Mouse (Mus musculus): ENCODE data around the gene Fam166b.

Gene Fam166b

DNA sequence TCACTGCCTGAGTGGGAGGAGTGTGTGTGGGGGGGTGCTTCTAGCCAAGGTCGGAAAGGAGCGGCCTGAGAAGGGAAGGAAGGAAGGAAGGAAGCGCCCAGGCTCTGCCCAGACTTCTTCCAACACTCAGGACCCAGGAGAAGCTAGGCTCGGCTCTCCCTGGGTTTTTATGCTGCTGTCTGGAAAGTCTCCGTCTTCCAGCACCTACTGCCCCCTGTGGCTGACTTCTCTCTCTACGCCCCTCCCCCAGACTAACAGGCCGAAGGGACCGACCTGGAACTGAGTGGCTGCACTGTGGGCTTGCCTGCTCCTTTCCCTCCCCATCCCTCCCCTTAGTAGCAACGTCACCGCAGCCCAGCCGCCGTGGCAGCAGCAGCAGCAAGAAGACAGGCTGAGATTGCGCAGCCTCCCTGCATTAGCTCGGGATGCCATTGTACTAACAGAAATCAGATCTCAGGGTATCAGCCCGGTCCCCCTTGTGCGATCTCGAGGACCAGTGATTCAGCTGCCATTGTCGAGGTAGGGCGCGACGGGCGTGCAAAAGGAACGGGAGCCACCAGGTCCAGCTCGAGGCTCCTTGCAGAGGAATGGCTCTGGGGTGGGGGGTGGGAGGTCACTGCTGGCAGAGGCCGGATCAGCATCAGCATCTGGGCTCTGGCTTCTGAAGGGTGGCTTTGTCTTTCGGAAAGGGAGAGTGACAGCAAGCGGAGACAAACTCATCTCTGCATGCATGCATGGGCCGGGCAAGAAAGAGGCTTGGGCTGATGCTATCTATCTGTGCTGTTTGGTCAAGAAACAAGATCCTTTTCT lies 22.6 kb downstream of the Fam166b start:
- peak in 1 of 2 experiments; percentile 65 for DNase-seq (ENCODE audit: low spot score in 2 of 2)

DNA sequence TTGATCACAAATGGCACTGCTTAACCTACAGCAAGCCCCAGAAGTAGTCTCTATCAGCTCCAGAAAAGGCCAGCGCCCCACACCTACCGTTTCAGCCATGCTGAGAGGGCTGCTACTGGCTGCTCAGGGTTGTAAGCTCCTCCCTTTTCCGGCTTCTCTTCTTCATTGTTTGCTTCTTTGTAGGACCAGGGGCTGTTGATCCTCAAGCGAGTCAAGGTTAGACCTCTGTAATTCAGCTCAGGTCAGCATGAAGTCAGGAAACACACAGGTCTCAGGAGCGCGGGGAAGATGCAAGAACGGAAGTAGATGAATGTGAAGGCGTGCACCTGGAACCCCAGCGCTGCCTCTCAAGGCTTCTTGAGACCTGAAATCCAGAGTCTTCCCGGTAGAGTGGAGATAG lies 24.2 kb downstream of the Fam166b start:
- no peak for DNase-seq (ENCODE audit: low spot score in 2 of 2)

DNA sequence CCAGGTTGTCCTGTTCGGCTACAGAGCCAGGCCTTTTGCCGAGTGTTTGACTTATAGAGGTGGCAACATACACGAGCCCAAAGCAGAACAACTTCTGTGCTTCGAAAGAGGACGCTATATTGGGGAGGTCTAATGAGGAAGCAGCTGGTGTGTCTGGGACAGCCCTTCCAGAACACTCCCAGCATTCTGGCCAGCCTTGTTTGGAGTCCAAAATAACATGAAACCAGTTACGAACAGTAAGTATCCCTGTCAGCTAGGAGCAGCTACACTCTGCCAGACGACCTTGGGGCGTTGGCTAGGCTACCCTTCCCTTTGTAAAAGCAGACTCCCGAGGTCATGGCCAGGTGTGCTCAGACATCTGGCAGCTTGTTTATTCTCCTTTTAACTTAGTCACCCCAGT lies 26.7 kb downstream of the Fam166b start:
- no peak for DNase-seq (ENCODE audit: low spot score in 2 of 2)

DNA sequence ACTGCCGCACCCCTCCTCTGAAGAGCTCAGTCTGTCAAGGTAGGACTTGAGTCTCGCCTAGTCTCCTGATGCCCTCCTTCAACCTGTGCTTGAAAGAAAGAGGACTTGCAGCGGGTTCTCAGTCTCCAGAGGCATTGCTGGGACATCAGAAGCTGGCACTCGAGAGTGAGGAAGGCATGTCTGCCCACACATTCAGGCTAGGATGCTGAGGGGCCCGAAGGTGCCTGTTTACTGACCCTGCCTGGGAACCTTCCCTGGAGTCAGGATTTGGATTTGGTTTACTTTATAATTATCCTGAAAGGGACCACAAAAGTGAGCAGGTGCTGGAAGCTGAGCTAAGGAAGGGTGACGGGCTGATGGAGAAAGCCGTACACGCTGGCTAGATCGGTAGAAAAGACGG lies 27.4 kb downstream of the Fam166b start:
- DNase-seq (ENCODE audit: low spot score in 2 of 2): no peak

DNA sequence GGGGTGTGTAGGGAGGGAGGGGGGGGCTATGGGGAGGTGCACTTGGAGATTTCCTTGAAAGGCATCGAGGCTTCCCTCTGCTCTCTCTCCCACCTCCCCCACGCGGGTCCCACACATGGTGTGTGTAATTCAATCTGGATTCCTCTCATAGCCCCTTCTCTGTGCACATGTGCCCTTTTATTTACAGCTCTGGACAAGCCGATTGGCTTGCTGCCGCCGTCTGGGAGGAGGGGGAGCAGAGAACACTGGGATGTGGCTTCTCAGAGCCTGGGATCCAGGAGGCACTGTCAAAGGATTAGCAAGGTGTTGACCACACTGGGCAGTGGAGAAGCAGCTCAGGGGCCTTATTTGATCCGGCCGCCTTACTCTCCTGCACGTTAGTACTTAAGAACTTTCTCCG lies 28.0 kb downstream of the Fam166b start:
- DNase-seq (ENCODE audit: low spot score in 2 of 2): no peak

DNA sequence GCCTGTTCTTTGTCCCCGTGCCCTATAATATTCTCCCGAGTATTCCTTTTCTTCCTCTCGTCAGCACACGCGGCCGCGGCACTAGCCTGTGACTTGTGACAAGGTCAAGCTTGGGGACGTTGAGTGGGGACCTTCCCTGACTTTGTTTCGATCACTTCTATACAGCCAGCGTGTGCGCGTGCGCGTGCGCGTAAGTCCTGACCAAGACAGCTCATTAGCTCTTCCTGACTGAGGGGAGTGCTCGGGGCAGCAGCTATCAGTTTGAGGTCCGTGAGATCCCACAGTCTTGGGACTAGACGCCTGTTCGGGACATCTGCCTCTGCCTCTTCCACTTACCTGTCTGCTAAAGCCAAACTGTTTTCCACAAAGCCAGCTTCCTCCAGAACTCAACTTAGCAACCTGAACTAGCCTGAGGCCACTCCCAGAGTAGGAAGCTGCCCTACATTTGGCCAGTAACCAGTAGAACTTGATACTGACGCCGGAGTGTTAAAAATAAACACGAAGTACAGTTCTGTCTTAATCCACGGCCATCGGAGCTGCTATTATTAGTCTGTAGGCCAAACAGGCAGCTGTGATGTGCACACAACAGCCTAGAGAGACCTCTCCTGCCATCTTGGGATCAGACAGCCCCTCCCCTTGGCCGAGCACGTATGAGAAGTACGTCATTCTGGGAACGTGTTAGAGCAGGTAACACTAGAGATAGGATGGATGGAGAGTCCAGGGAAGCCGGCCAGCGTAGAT lies 29.4 kb downstream of the Fam166b start:
- DNase-seq (ENCODE audit: low spot score in 2 of 2): no peak

DNA sequence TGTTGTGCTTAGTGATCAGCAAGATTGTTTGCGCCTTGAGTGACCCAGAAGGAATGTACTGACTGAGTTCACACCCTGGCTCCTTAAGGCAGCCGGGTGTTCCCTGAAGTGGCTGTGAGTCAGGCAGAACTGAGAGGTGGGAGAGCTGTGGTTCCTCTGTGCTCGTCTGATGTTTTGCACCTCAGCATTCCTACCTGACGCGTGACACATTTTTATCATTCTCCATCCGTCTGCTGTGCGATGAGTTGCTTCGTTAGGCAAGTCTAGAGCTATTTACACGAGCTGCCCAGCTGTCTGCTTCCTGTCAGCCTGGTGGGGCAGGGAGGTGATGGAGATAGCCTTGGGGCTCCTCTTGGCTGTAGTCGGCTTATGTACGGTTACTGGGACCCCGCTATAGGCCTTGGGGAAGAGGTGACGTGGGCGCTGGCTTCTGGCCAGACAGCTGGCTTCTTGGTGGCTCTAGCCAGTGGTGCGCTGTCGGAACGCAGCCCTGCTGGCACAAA lies 30.1 kb downstream of the Fam166b start:
- peak in 1 of 2 experiments; percentile 53 for DNase-seq (ENCODE audit: low spot score in 2 of 2)

DNA sequence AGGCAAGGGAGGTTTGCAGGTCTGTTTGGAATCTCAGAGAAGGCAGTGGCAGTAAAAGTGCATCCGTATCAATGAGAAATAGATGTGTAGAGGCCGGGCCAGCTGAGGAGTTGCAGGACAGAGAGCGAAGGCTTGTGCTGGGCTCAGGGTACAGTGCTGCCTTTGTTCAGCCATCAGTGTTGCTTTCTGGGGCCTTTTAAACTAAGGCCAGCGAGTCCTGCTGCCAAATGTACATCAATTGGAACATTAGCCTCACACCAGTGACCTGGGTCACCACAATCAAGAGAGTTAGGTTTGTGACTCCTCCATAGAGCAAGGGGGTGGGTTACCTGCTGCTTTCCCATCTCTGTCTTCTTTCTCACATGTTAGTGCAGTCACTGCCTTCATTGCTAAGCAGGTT lies 30.9 kb downstream of the Fam166b start:
- DNase-seq (ENCODE audit: low spot score in 2 of 2): no peak

DNA sequence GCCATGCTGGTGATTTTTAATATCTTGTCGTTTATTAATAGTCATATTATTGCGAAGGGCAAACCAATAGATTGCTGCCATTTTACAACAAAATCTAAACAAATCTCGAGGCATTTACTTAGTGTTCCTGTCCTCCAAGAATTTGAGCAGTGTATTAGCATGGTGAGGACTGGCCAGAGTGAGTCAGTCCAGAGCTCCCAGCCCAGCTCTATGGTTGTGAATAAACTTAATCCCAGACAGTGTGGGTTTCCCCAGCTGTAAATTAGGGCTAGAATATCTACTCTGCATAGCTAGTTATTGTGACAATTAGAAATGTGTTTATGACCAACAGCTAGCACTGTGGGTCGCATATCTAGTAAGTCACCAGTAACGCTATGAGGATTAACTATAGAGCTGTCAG lies 32.6 kb downstream of the Fam166b start:
- DNase-seq (ENCODE audit: low spot score in 2 of 2): no peak

DNA sequence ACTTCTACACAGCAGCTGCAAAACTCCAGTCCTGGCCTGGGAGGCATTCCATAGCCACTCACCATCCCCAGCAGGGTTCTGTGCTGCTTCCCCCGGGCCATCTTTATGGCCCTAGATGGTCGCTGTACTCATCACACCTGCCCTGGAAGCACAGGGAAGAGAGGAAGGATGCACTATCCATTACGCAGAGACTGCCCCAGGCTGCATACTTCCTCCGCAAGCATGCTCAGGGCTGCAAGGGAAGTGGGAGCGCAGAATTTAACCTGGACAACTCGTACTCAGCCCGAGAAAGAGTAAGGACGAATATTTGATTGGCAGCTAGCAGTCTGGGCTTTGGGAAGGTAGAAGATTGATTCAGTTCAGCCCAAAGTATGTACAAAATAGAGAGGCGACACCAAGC lies 33.1 kb downstream of the Fam166b start:
- no peak for DNase-seq (ENCODE audit: low spot score in 2 of 2)

DNA sequence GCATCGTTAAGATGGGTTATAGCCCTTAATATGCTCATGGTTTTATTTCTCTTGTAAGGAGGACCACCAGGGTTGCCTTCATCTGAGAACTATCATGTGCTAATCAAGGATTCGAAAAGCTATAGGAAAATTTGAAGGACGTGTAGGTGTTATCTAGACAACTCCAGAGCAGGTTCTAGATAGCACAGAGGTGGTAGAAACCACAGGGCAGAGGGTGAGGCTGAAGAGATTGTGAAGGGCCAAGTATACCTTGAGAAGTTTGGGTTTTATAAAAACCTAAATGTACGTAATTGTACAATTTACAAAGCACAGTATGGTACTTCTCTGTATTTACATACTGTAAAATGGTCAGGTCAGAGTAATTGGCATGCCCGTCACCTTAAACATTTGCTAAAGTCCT lies 33.8 kb downstream of the Fam166b start:
- DNase-seq (ENCODE audit: low spot score in 2 of 2): no peak

DNA sequence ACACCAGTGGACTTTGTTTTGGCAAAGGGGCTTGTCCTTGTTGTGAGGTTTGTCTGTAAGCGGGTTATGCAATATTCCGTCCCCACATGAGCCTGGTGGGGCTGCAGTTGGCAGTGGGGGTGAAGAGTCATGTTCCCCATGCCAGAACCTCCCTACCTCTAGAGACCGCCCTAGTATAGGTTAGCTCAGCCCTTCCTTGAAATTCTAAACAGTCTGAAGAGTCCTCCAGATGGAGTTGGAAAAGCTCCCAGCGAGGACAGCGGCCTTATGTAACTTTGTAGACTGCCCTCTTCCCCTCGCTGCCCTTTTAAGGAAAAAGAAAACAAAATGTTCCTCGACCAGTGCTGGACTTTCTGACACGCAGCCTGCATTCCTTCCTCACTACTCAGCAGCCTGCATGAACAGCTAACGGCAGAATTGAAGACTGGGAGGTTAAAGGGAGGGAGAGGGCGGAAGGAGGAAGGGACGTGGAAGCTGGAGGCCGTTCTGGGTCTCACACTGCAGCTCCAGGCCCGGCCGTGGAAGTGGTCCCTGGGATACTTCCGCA lies 34.5 kb downstream of the Fam166b start:
- DNase-seq (ENCODE audit: low spot score in 2 of 2): no peak

DNA sequence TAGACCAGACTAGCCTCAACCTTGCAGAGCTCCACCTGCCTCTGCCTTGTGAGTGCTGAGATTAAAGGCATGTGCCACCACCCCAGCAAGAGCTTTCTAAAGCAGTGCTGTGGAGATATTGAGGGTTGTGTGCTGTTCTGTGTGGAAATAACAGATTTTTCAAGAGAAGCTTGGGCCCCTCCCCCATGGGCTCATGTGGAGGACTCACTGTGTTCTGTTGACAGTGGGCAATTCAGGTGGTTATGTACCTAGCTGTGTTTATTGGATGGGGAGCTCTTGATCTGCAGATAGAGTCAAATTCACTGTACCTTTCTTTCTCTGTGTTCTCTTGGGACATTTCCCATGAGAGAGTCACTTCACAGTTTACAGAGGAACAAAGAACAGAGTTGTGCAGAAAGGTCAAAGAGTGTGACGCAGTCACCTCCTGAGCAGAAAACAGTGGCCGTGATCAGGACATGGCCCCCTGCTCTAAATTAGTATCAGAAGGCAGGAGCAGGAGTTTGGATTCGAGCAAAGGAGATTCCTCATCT lies 37.3 kb downstream of the Fam166b start:
- DNase-seq (ENCODE audit: low spot score in 2 of 2): no peak

DNA sequence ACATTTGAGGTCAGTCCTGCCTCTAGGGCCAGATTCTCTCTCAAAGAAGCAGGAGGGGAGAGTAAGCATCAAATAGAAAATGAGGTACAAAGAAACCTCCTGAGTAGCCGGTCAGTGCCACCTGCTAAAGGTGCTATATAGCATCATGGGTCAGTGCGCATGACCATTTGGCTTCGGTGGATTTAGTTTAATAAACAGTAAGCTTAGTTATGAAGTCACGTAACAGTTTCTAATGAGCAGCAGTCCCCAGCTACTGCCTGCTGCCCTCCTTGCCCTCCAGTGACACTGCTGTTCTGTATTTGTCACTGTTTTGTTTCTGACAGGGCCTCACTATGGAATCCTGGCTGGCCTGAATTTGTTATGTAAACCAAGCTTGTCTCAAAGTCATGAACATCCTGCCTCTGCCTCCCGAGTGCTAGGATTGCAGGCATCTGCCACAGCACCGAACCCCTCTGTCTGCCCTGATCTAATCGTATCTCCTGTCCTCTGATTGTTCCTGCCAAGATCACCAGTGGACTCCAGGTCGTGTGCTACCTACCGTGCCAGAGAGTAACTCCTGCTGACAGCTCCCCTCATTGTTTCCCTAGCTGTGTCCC lies 39.0 kb downstream of the Fam166b start:
- DNase-seq (ENCODE audit: low spot score in 2 of 2): no peak

DNA sequence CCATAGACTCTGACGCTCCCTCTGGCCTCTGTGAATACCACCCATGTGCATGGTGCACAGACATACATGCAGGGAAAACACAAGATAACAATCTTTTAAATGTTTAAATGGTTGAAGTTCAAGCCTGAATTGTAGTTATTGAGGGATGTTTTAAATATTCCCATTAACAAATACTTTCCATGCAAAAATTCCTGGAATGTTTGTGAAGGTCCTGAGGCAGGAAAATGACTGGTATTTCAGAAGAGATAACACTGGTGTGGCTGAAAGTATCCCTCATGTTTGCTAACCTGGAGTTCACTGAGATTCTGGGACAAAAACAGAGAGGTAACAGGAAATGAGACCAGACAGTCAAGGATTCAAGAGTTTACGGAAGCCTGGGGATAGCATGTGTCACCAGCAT lies 39.5 kb downstream of the Fam166b start:
- no peak for DNase-seq (ENCODE audit: low spot score in 2 of 2)

DNA sequence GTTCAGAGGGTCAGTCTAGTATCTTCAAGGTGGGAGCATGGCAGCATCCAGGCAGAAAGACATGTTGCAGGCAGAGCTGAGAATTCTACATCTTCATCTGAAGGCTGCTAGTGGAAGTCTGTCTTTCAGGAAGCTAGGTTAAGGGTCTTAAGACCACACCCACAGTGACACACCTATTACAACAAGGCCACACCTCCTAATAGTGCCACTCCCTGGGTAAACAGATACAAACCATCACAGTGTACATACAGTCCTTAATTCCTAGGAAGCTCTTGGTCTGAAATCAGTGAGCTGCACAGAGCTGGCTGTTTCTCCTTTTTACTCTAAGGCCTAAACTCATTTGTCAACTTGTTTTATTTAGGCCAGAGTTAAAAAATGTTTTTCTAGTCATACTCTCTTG lies 42.0 kb downstream of the Fam166b start:
- no peak for DNase-seq (ENCODE audit: low spot score in 2 of 2)

DNA sequence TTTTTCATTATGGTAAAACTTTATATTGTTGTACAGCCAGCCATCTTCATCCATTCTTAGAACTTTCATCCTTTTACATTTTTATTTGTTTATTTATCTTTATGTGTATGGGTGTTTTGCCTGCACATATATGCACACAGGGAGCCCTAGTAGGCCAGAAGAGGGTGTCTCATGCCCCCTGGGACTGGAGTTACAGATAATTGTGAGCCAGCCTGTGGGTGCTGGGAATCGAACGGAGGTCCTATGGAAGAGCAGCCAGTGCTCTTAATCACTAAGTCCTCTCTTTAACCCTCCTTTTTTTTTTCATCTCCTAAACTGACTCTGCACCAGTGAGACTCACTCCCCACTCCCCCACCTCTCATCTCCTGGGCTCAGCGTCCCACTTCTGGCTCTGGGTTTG lies 44.4 kb downstream of the Fam166b start:
- DNase-seq (ENCODE audit: low spot score in 2 of 2): no peak

DNA sequence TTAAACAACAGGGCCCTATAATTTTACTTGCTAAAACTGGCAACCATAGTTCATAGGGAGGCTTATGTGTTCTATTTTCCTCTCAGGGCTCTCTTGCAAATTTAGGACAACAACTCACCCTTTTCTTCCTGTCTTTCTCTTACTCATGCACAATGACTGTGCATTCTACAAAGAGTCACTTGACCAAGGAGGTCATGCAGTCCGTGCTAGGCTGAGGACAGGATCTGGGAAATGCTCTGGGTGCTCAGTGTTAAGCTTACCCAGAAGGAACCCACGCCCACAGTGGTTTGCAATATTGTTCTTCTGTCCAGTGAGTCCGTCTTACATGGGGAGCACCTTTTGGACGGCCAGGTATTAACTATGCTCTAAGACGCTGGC lies 44.9 kb downstream of the Fam166b start:
- DNase-seq (ENCODE audit: low spot score in 2 of 2): no peak

DNA sequence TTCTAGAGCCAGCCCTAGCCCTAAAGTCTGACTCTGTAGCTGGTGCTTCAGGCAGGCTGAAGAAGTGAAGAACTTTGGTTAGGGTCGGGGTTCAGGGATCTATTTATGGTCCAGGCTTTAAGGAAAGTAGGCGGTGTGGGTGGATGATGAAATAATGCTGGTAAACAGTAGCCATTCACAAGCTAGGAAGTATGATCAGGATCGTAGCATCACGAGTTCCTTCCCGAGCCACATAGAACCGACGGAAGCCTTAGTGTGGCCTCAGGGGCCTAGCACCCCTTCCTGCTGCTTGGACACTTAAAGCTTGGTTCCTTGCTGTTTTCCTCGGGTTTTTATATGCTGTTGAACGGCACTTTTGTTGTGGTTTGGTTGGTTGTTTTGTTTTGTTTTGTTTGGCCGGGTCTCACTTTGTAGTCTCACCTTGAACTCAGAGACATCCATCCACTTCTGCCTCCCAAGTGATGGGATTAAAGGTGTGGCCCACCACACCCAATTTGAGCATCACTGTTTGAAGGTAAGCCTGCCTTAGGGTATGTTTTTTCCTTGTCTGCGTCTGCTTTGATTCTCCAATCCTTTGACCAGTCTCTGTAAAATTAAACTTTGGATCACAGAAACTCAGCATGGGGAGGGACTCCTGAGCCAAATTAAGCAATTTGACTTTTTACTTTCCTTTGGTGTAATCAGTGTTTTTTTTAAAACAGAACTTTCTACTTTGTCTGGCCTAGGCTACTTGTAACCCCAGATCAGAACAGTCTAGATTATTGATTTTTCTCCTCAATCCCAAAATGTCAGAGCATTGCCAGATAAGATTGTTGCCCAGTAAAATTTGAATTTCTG lies 45.5 kb downstream of the Fam166b start:
- DNase-seq (ENCODE audit: low spot score in 2 of 2): no peak

DNA sequence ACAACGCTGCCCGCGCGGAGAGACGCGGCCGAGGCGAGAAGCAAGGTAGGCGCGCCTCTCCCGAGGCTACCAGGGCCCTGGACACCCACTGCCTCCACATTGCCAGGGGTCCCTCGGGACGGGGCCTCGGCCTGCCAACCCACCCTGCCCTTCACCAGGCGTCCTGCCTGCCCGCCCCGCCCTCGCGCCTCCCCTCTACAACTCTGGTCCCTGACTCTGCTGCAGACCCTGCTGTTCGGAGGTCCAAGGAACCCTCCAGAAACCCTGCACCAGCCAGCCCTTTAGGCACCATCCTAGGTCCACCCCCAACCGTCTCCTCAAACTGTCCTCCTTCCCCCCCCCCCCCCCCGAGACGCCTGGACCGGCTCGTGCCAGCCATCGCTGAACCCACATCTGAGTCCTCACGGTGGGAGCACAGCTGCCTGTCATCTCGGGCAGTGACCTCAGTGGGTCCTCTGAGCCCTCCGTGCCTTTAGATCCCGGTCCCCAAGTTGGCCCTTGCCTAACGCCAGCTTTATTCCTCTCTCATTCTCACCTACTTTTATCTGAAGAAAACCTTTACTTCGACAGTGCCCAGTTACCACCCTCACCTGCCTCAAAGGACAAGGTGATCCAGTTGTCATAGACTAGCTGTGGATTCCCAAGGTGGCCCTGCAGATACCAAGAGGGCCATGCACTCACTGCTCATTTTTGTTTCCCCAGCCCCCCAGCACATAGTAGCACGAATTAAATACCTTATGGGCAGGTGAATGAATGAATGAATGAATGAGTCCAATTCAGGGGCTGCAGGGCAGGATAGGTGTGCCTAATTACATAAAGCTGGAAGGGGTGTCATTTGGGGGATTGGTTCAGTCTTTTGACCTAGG lies 46.5 kb downstream of the Fam166b start:
- DNase-seq (ENCODE audit: low spot score in 2 of 2): no peak

All from cerebellum, postnatal 4 days (tissue).